Comparison of ENCODE assay signal across 8 mouse cellular contexts in genomic region chr7:73536579-73536978, GRCm38 (mm10). TPM values are rescaled to one million over a fixed set of nuclear protein-coding genes. Genes with fewer than 3 reads are reported as not detected.
A peak's percentile ranks its signal among the peaks of the same experiment; 100 is the strongest.
DNase-seq lines count a peak whose midpoint lies in the region; ATAC-seq and TF ChIP-seq lines count a peak whose summit lies in the region.

No protein-coding gene starts in this region.

- H3K4me2 ChIP-seq in heart, embryonic 11.5 days: peak overlapping the region; percentile 84
- H3K4me2 ChIP-seq in midbrain, embryonic 11.5 days: peak overlapping the region; percentile 71

- TF ChIP-seq CTCF in G1E (IDR thresholded peaks at IDR 0.05; ENCODE audit: low read depth, low read length): no peak

- H3K27me3 ChIP-seq in heart, embryonic 11.5 days (ENCODE audit: control insufficient read depth, insufficient read depth, low read length): no peaks in the 10 kb centered on the region
- no peaks in the 10 kb centered on the region for H3K27me3 ChIP-seq in G1E (ENCODE audit: insufficient read depth, low read length)
- no peaks in the 10 kb centered on the region for H3K27me3 ChIP-seq in hindbrain, embryonic 10.5 days (ENCODE audit: insufficient read depth, poor library complexity, severe bottlenecking)
- no peaks in the 10 kb centered on the region for H3K27me3 ChIP-seq in midbrain, embryonic 11.5 days (ENCODE audit: control insufficient read depth, insufficient read depth, low read length)

- no peak for DNase-seq in heart, postnatal 4 days
- DNase-seq in G1E (ENCODE audit: low spot score): no peak
- DNase-seq in hindbrain, embryonic 10.5 days (ENCODE audit: low spot score): no peak
- peak; percentile 81 for DNase-seq in midbrain, embryonic 11.5 days (ENCODE audit: low spot score, missing footprints)
- no peak for DNase-seq in embryo, embryonic 11 days
- DNase-seq in left cerebral cortex, postnatal 25 days (ENCODE audit: low spot score in 2 of 2): no peak

- H3K27ac ChIP-seq in heart, embryonic 11.5 days (ENCODE audit: low read depth, low read length): no peak overlapping the region
- H3K27ac ChIP-seq in hindbrain, embryonic 10.5 days: peak overlapping the region; percentile 95; the same call in 1 of the 2 replicates
- H3K27ac ChIP-seq in midbrain, embryonic 11.5 days (ENCODE audit: low read depth, low read length): no peak overlapping the region

- no peak overlapping the region; the same call in 1 of the 2 replicates for H3K9ac ChIP-seq in heart, embryonic 11.5 days (ENCODE audit: low read depth, low read length)
- H3K9ac ChIP-seq in midbrain, embryonic 11.5 days (ENCODE audit: low read length): no peak overlapping the region

- 80% methylated on average over 2 of the region's 2 CpGs for WGBS in heart, embryonic 11.5 days (ENCODE audit: insufficient replicate concordance)
- WGBS in hindbrain, embryonic 10.5 days: 89% methylated on average over 2 of the region's 2 CpGs
- 85% methylated on average over 2 of the region's 2 CpGs for WGBS in midbrain, embryonic 11.5 days

- intact Hi-C loops in left cerebral cortex, postnatal 25 days (cut with DNase I): no loop called here

- H3K9me3 ChIP-seq in heart, embryonic 11.5 days (replicated peaks; ENCODE audit: control insufficient read depth, low read length): no peaks in the 10 kb centered on the region
- no peaks in the 10 kb centered on the region for H3K9me3 ChIP-seq in G1E (replicated peaks)
- no peaks in the 10 kb centered on the region for H3K9me3 ChIP-seq in hindbrain, embryonic 10.5 days
- H3K9me3 ChIP-seq in midbrain, embryonic 11.5 days (ENCODE audit: control insufficient read depth, low read length): no peaks in the 10 kb centered on the region

- peak overlapping the region; percentile 50 for H3K4me3 ChIP-seq in heart, embryonic 11.5 days (ENCODE audit: low read depth, low read length)
- H3K4me3 ChIP-seq in G1E (ENCODE audit: low read depth, low read length): peak overlapping the region; percentile 68; the same call in 1 of the 2 replicates
- H3K4me3 ChIP-seq in hindbrain, embryonic 10.5 days: peak overlapping the region; percentile 76
- no peak overlapping the region for H3K4me3 ChIP-seq in midbrain, embryonic 11.5 days (ENCODE audit: low read depth, low read length)

- no peaks in the 10 kb centered on the region for H3K36me3 ChIP-seq in heart, embryonic 11.5 days (ENCODE audit: control insufficient read depth, insufficient read depth, low read length)
- peaks cover 37% of the 10 kb centered on the region for H3K36me3 ChIP-seq in G1E (replicated peaks)
- H3K36me3 ChIP-seq in hindbrain, embryonic 10.5 days: peaks cover 20% of the 10 kb centered on the region; the same call in 1 of the 2 replicates
- H3K36me3 ChIP-seq in midbrain, embryonic 11.5 days (ENCODE audit: control insufficient read depth, insufficient read depth, low read length): no peaks in the 10 kb centered on the region

- H3K4me1 ChIP-seq in heart, embryonic 11.5 days (ENCODE audit: control insufficient read depth, insufficient read depth, low read length): peaks cover 37% of the 10 kb centered on the region
- peaks cover 47% of the 10 kb centered on the region for H3K4me1 ChIP-seq in G1E (ENCODE audit: insufficient read depth, low read depth, low read length)
- H3K4me1 ChIP-seq in hindbrain, embryonic 10.5 days (replicated peaks): peaks cover 39% of the 10 kb centered on the region
- H3K4me1 ChIP-seq in midbrain, embryonic 11.5 days (ENCODE audit: control insufficient read depth, insufficient read depth, low read length): peaks cover 9% of the 10 kb centered on the region; the same call in 1 of the 2 replicates

- no peak for ATAC-seq in heart, embryonic 11.5 days (replicated peaks; ENCODE audit: insufficient number of reproducible peaks, low FRiP score, low TSS enrichment)
- no peak for ATAC-seq in G1E (ENCODE audit: extremely low read depth, insufficient number of reproducible peaks, low FRiP score, poor library complexity, severe bottlenecking)
- no peak for ATAC-seq in midbrain, embryonic 11.5 days (ENCODE audit: low FRiP score)
- ATAC-seq in activated CD4-positive, CD25-positive, alpha-beta regulatory T cell, adult 4 months: no peak

RNA-seq across cellular contexts. Expression of gene Chd2, which starts 5.1 kb away (rescaled TPM):
- polyA plus RNA-seq in heart, embryonic 11.5 days (2014; fragmentation: Nextera tagmentation; extraction: Ambion mirVana): 43.6 and 45.6 TPM in 2 replicates
- 10 to 100 TPM; 57.3 to 61.0 TPM for total RNA-seq in heart, postnatal 4 days (2021)
- total RNA-seq in G1E (2014; fragmentation: Nextera tagmentation) (217 and 257 TPM in 2 replicates), G1E (2017) (83.7 and 125 TPM in 2 replicates)
- 57.8 and 76.7 TPM in 2 replicates for polyA plus RNA-seq in G1E (2012)
- polyA plus RNA-seq in hindbrain, embryonic 10.5 days (2016; fragmentation: Nextera tagmentation; extraction: Ambion mirVana): 37.1 and 38.9 TPM in 2 replicates
- polyA plus RNA-seq in midbrain, embryonic 11.5 days (2014; fragmentation: Nextera tagmentation; extraction: Ambion mirVana): 41.7 and 42.6 TPM in 2 replicates
- 10 to 100 TPM; 45.7 to 57.4 TPM for total RNA-seq in left cerebral cortex, postnatal 25 days (2021)
- polyA plus RNA-seq in activated CD4-positive, CD25-positive, alpha-beta regulatory T cell, adult 4 months (2017; shearing (Covaris generic)): 100 to 1,000 TPM; 136 to 151 TPM
